14 mouse cellular contexts compared by ENCODE assay signal in the genomic region with DNA sequence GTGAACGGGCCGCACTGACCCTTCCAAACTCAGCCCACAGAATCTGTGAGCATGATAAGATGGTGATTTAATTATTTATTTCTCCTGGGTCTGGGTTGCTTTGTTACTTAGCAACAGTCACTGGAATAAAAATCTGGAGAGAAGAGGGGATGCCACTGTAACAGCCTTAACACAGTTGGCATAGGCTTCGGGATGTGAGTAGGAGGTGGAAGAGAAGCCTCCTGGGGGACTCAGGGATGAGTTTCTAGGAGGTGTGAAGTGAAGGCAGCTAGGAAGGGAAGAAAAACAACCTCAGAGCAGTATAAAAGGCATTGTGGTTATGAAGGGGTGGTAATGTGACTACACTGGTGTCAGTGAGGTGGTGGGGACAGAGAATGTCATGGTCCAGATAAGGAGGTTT.
DNase-seq lines count a peak whose midpoint lies in the region; ATAC-seq lines count a peak whose summit lies in the region.
"Had no signal": no experiment of that assay in that cellular context is flagged by ENCODE, and none has a peak within 500 bp of the region (broad histone marks: within the 10 kb centered on the region; RNA-seq: fewer than 3 reads in every experiment).

No protein-coding gene starts in this region.

- H3K27me3 ChIP-seq in midbrain, embryonic 13.5 days, result no peaks in the 10 kb centered on the region; the same call in 1 of the 2 replicates
- no peaks in the 10 kb centered on the region for H3K27me3 ChIP-seq in midbrain, embryonic 11.5 days (ENCODE audit: control insufficient read depth, insufficient read depth, low read length)
- H3K27me3 ChIP-seq: Patski had no signal

- ATAC-seq in midbrain, embryonic 13.5 days, result no peak
- ATAC-seq in midbrain, embryonic 11.5 days (ENCODE audit: low FRiP score), result no peak
- ATAC-seq: inflammation-experienced regulatory T-cells, adult 6 months; liver, postnatal 0 days; Patski had no signal

- peak overlapping the region; percentile 3; the same call in 1 of the 2 replicates for H3K27ac ChIP-seq in midbrain, embryonic 13.5 days
- H3K27ac ChIP-seq in midbrain, embryonic 11.5 days (ENCODE audit: low read depth, low read length), result no peak overlapping the region
- H3K27ac ChIP-seq: heart, adult 2 months; macrophage had no signal

- H3K4me2 ChIP-seq in midbrain, embryonic 13.5 days (replicated peaks), result no peak overlapping the region
- no peak overlapping the region for H3K4me2 ChIP-seq in midbrain, embryonic 11.5 days

- 73% methylated on average over 3 of the region's 3 CpGs for WGBS in midbrain, embryonic 13.5 days
- 86% methylated on average over 3 of the region's 3 CpGs for WGBS in midbrain, embryonic 11.5 days

- H3K4me1 ChIP-seq in midbrain, embryonic 13.5 days (replicated peaks), result peaks cover 20% of the 10 kb centered on the region; the same call in 1 of the 2 replicates
- no peaks in the 10 kb centered on the region for H3K4me1 ChIP-seq in midbrain, embryonic 11.5 days (ENCODE audit: control insufficient read depth, insufficient read depth, low read length)

- intact Hi-C loops in left cerebral cortex, postnatal 10 days (cut with DNase I), result loop anchor here (5.0 kb wide), 1 partner anchor 36 kb away; no protein-coding TSS in a partner anchor
- intact Hi-C loops in heart, postnatal 14 days (cut with DNase I), result no loop called here

- no peaks in the 10 kb centered on the region for H3K9me3 ChIP-seq in midbrain, embryonic 13.5 days
- no peaks in the 10 kb centered on the region for H3K9me3 ChIP-seq in midbrain, embryonic 11.5 days (ENCODE audit: control insufficient read depth, low read length)

- no peak overlapping the region for H3K9ac ChIP-seq in midbrain, embryonic 13.5 days (replicated peaks)
- no peak overlapping the region for H3K9ac ChIP-seq in midbrain, embryonic 11.5 days (ENCODE audit: low read length)
- H3K9ac ChIP-seq: liver, postnatal 0 days had no signal

- DNase-seq in frontal cortex, adult 2 months (ENCODE audit: extremely low spot score in 1 of 2, low spot score in 1 of 2), result peak; percentile 62 to 78
- DNase-seq in frontal cortex, postnatal 25 days (ENCODE audit: low spot score in 2 of 2), result no peak
- DNase-seq in midbrain, embryonic 11.5 days (ENCODE audit: low spot score, missing footprints), result no peak
- peak; percentile 20 to 45 for DNase-seq in left cerebral cortex, postnatal 10 days (ENCODE audit: extremely low spot score in 1 of 2, low spot score in 2 of 2)
- peak; percentile 53 to 70 for DNase-seq in right cerebral cortex, postnatal 10 days (ENCODE audit: low spot score in 2 of 2)
- no peak for DNase-seq in heart, postnatal 14 days
- DNase-seq in gastrocnemius, postnatal 25 days, result no peak
- DNase-seq: B cell, adult 2 months; liver, postnatal 0 days had no signal

- H3K4me3 ChIP-seq in midbrain, embryonic 13.5 days (replicated peaks), result no peak overlapping the region
- H3K4me3 ChIP-seq in midbrain, embryonic 11.5 days (ENCODE audit: low read depth, low read length), result no peak overlapping the region
- H3K4me3 ChIP-seq: heart, adult 2 months had no signal

- no peaks in the 10 kb centered on the region for H3K36me3 ChIP-seq in midbrain, embryonic 13.5 days
- no peaks in the 10 kb centered on the region for H3K36me3 ChIP-seq in midbrain, embryonic 11.5 days (ENCODE audit: control insufficient read depth, insufficient read depth, low read length)

Comparison
In these comparisons a context has a peak if more than half of its experiments do, and no peak if none do; other contexts are left out.
1. DNase-seq: peak in frontal cortex, adult 2 months (2 of 2), left cerebral cortex, postnatal 10 days (2 of 2) and right cerebral cortex, postnatal 10 days (2 of 2); none in frontal cortex, postnatal 25 days (0 of 2), midbrain, embryonic 11.5 days (single experiment), heart, postnatal 14 days (0 of 2) and gastrocnemius, postnatal 25 days (single experiment).